Mouse (Mus musculus) forebrain, embryonic 11.5 days (tissue): Measurements from ENCODE around the gene Olfr1195. TPM values are rescaled to one million over a fixed set of nuclear protein-coding genes. Genes with fewer than 3 reads are reported as not detected.
"Not testable (repeated sequence)": the region's sequence is repeated elsewhere in the genome, so short reads cannot be mapped to it uniquely, and the experiment has no call there.

Experiments
- ATAC-seq: fragments of 200-750 bp; cut with Nextera tagmentation; replicated peaks from 2 replicates; pipeline ENCODE4 v1.8.0; 2017; ENCODE audit warnings: moderate TSS enrichment; ENCODE audit not compliant: low FRiP score
- DNase-seq: peaks from one replicate; pipeline ENCODE4 v3.0.0-alpha.2; 2017; ENCODE audit warnings: low spot score
- H3K27ac ChIP-seq: fragments of 300-500 bp; sonication (generic); 2 replicates; pipeline ENCODE4 v1.5.1; 2014; ENCODE audit warnings: low read depth, low read length
- H3K27me3 ChIP-seq: fragments of 300-500 bp; sonication (generic); 2 replicates; pipeline ENCODE4 v1.6.1; 2014; ENCODE audit warnings: mild to moderate bottlenecking, low read length, mixed read lengths; ENCODE audit not compliant: control insufficient read depth, insufficient read depth
- H3K36me3 ChIP-seq: fragments of 300-500 bp; sonication (generic); 2 replicates; pipeline ENCODE4 v1.6.1; 2014; ENCODE audit warnings: mild to moderate bottlenecking, low read length, moderate library complexity, mixed read lengths; ENCODE audit not compliant: control insufficient read depth, insufficient read depth
- H3K4me1 ChIP-seq: fragments of 300-500 bp; sonication (generic); replicated peaks from 2 replicates; pipeline ENCODE4 v1.6.1; 2014; ENCODE audit warnings: low read length, mixed read lengths; ENCODE audit not compliant: control insufficient read depth, insufficient read depth
- H3K4me2 ChIP-seq: fragments of 300-500 bp; sonication (generic); 2 replicates; pipeline ENCODE4 v1.6.1; 2014; ENCODE audit warnings: low read depth, mild to moderate bottlenecking, low read length, moderate library complexity, mixed read lengths; ENCODE audit not compliant: severe bottlenecking
- H3K4me3 ChIP-seq: fragments of 300-500 bp; sonication (generic); 2 replicates; pipeline ENCODE4 v1.5.1; 2014; ENCODE audit warnings: low read depth, low read length
- H3K9ac ChIP-seq: fragments of 300-500 bp; sonication (generic); 2 replicates; pipeline ENCODE4 v1.6.1; 2014; ENCODE audit warnings: low read length
- H3K9me3 ChIP-seq: fragments of 300-500 bp; sonication (generic); 2 replicates; pipeline ENCODE4 v1.6.1; 2016; ENCODE audit warnings: low read length, mixed read lengths; ENCODE audit not compliant: control insufficient read depth
- WGBS: fragments of 180-500 bp; shearing (Covaris S2); extraction: QIAGEN DNeasy Blood & Tissue Kit; methylation state at CpG from one replicate; pipeline ENCODE4 v1.1.7; 2014; 5-methylcytosine and 5-hydroxymethylcytosine counted together
- polyA plus RNA-seq: library from polyadenylated mRNA; unstranded; fragments of >200 nt; fragmentation: Nextera tagmentation; extraction: Ambion mirVana; gene quantifications from 2 replicates; pipeline ENCODE4 v1.2.1, GENCODE M21; 2014

Gene Olfr1195
- not detected in 2 replicates for polyA plus RNA-seq

GRCm38 (mm10) chr2:88689087-88689486 lies at the start of gene Olfr1195:
Olfr1195 (minus strand) TSS chr2:88689187.
- Histone ChIP-seq H3K27ac (no peak within 1 kb of the TSS), H3K36me3 (no peaks in the 10 kb centered on the region), H3K4me3 (no peak within 1 kb of the TSS), H3K9ac (no peak within 1 kb of the TSS), H3K27me3 (no peaks in the 10 kb centered on the region), H3K4me1 (no peaks in the 10 kb centered on the region), H3K4me2 (no peak within 1 kb of the TSS), H3K9me3 (no peaks in the 10 kb centered on the region)
- no peak for ATAC-seq
- DNase-seq: no peak

- Histone ChIP-seq H3K4me3 (no peak within 1 kb of the TSS), H3K4me1 (no peaks in the 10 kb centered on the region), H3K9ac (no peak within 1 kb of the TSS), H3K36me3 (no peaks in the 10 kb centered on the region), H3K9me3 (no peaks in the 10 kb centered on the region), H3K4me2 (no peak within 1 kb of the TSS), H3K27me3 (no peaks in the 10 kb centered on the region), H3K27ac (no peak within 1 kb of the TSS)
- ATAC-seq: no peak
- 91% methylated on average over 1 of the region's 1 CpGs for whole genome bisulfite sequencing
- no peak for DNase-seq
Measured at GRCm38 (mm10) chr2:88732266-88732665, 43.3 kb upstream of the Olfr1195 start, which contains the start of gene Olfr1197. Olfr1197 (minus strand) TSS chr2:88732366.

GRCm38 (mm10) chr2:88704497-88704896 lies 15.5 kb upstream of the Olfr1195 start, which contains the start of gene Olfr1196:
Olfr1196 (minus strand) TSS chr2:88704597.
- DNase-seq (no peak), ATAC-seq (no peak)
- 89% methylated on average over 2 of the region's 2 CpGs for WGBS
- Histone ChIP-seq H3K9me3 (no peaks in the 10 kb centered on the region), H3K9ac (no peak within 1 kb of the TSS), H3K27me3 (no peaks in the 10 kb centered on the region), H3K27ac (no peak within 1 kb of the TSS), H3K4me3 (no peak within 1 kb of the TSS), H3K36me3 (no peaks in the 10 kb centered on the region), H3K4me1 (no peaks in the 10 kb centered on the region), H3K4me2 (no peak within 1 kb of the TSS)

GRCm38 (mm10) chr2:88675328-88675727 lies 13.7 kb downstream of the Olfr1195 start, which contains the start of gene Olfr1193:
Olfr1193 (plus strand) TSS chr2:88675628.
- not testable (repeated sequence) for H3K27me3 ChIP-seq, H3K9ac ChIP-seq, H3K4me2 ChIP-seq, ATAC-seq, H3K9me3 ChIP-seq, H3K4me1 ChIP-seq, H3K36me3 ChIP-seq, H3K4me3 ChIP-seq, H3K27ac ChIP-seq, DNase-seq

GRCm38 (mm10) chr2:88648209-88648608 lies 40.8 kb downstream of the Olfr1195 start, which contains the start of gene Olfr1192-ps1:
Olfr1192-ps1 (plus strand) TSS chr2:88648509.
- Histone ChIP-seq H3K4me2 (no peak within 1 kb of the TSS), H3K4me1 (no peaks in the 10 kb centered on the region), H3K27me3 (no peaks in the 10 kb centered on the region), H3K4me3 (no peak within 1 kb of the TSS), H3K9ac (no peak within 1 kb of the TSS), H3K36me3 (no peaks in the 10 kb centered on the region), H3K27ac (no peak within 1 kb of the TSS), H3K9me3 (no peaks in the 10 kb centered on the region)
- 48% methylated on average over 1 of the region's 1 CpGs for WGBS
- ATAC-seq: no peak
- no peak for DNase-seq

- not testable (repeated sequence) for ATAC-seq, H3K9me3 ChIP-seq, H3K4me1 ChIP-seq, H3K27me3 ChIP-seq, H3K9ac ChIP-seq, DNase-seq, H3K4me2 ChIP-seq, H3K36me3 ChIP-seq, H3K4me3 ChIP-seq, H3K27ac ChIP-seq
- WGBS: 84% methylated on average over 1 of the region's 1 CpGs
Measured at GRCm38 (mm10) chr2:88640242-88640641, 48.7 kb downstream of the Olfr1195 start, which contains the start of gene Olfr1191-ps1. Olfr1191-ps1 (plus strand) TSS chr2:88640542.

Other genes with a start within 250 kb of the Olfr1195 start
- gene Gm13757, start 240.1 kb downstream of the Olfr1195 start, polyA plus RNA-seq: not detected in 2 replicates
- gene Olfr1183, start 234.3 kb downstream of the Olfr1195 start, polyA plus RNA-seq: not detected in 2 replicates
- not detected in 2 replicates for gene Olfr1184, start 205.6 kb downstream of the Olfr1195 start, polyA plus RNA-seq
- not detected in 2 replicates for gene Olfr1185-ps1, start 195.9 kb downstream of the Olfr1195 start, polyA plus RNA-seq
- not detected in 2 replicates for gene Olfr1186, start 170.6 kb downstream of the Olfr1195 start, polyA plus RNA-seq
- not detected in 2 replicates for gene Olfr1188, start 132.3 kb downstream of the Olfr1195 start, polyA plus RNA-seq
- gene Olfr1189, start 102.7 kb downstream of the Olfr1195 start, polyA plus RNA-seq: not detected in 2 replicates
- gene Olfr1191-ps1, start 48.6 kb downstream of the Olfr1195 start, polyA plus RNA-seq: not detected in 2 replicates
- not detected in 2 replicates for gene Olfr1192-ps1, start 40.7 kb downstream of the Olfr1195 start, polyA plus RNA-seq
- not detected in 2 replicates for gene Olfr1193, start 13.6 kb downstream of the Olfr1195 start, polyA plus RNA-seq
- gene Olfr1196, start 15.4 kb upstream of the Olfr1195 start, polyA plus RNA-seq: not detected in 2 replicates
- gene Olfr1197, start 43.2 kb upstream of the Olfr1195 start, polyA plus RNA-seq: not detected in 2 replicates
- gene Olfr1198, start 62.2 kb upstream of the Olfr1195 start, polyA plus RNA-seq: not detected in 2 replicates
- not detected in 2 replicates for gene Olfr1199, start 71.3 kb upstream of the Olfr1195 start, polyA plus RNA-seq
- not detected in 2 replicates for gene Olfr1200, start 81.3 kb upstream of the Olfr1195 start, polyA plus RNA-seq
- gene Olfr1201, start 103.8 kb upstream of the Olfr1195 start, polyA plus RNA-seq: not detected in 2 replicates
- gene Olfr1202, start 125.3 kb upstream of the Olfr1195 start, polyA plus RNA-seq: not detected in 2 replicates
- not detected in 2 replicates for gene Olfr1205, start 140.6 kb upstream of the Olfr1195 start, polyA plus RNA-seq
- gene Olfr1204, start 160.1 kb upstream of the Olfr1195 start, polyA plus RNA-seq: not detected in 2 replicates
- gene Olfr1206, start 174.0 kb upstream of the Olfr1195 start, polyA plus RNA-seq: not detected in 2 replicates
- gene Olfr1208, start 213.1 kb upstream of the Olfr1195 start, polyA plus RNA-seq: not detected in 2 replicates
- gene Olfr1209, start 226.0 kb upstream of the Olfr1195 start, polyA plus RNA-seq: not detected in 2 replicates
- gene Olfr1211, start 248.9 kb upstream of the Olfr1195 start, polyA plus RNA-seq: not detected in 2 replicates